Mouse (Mus musculus): ENCODE results near the gene Rpl5. TPM values are rescaled to one million over a fixed set of nuclear protein-coding genes. Genes with fewer than 3 reads are reported as not detected.
A peak's percentile ranks its signal among the peaks of the same experiment; 100 is the strongest.

The Rpl5 gene
- polyA plus RNA-seq (2015; fragmentation: Nextera tagmentation; extraction: Ambion mirVana), result 57.8 and 61.0 TPM in 2 replicates

GRCm38 (mm10) chr5:107900206-107901013, at the start of gene Rpl5:
TSS of gene Rpl5 (plus strand) at chr5:107900502.
- WGBS, result 4% methylated on average over 66 of the region's 66 CpGs
- no peaks in the 10 kb centered on the region for H3K27me3 ChIP-seq
- H3K4me1 ChIP-seq (replicated peaks), result peaks cover 17% of the 10 kb centered on the region
- peak within 1 kb of the TSS; percentile 93 for H3K27ac ChIP-seq (replicated peaks)
- peak; percentile 98 for ATAC-seq (ENCODE audit: low FRiP score, low read depth)
- peak within 1 kb of the TSS; percentile 76 for H3K4me2 ChIP-seq
- H3K9me3 ChIP-seq, result no peaks in the 10 kb centered on the region
- H3K9ac ChIP-seq, result peak within 1 kb of the TSS; percentile 98
- H3K36me3 ChIP-seq, result peaks cover 29% of the 10 kb centered on the region
- H3K4me3 ChIP-seq, result peak within 1 kb of the TSS; percentile 96

- Histone ChIP-seq H3K9ac (no peak overlapping the region), H3K4me3 (no peak overlapping the region), H3K9me3 (no peaks in the 10 kb centered on the region), H3K36me3 (no peaks in the 10 kb centered on the region), H3K27me3 (no peaks in the 10 kb centered on the region), H3K27ac (replicated peaks) (peak overlapping the region; percentile 25; the same call in 1 of the 2 replicates), H3K4me1 (replicated peaks) (0 out of 2 replicates have a peak, but pooled peaks cover 6% of the 10 kb centered on the region), H3K4me2 (peak overlapping the region; percentile 12; the same call in 1 of the 2 replicates)
- ATAC-seq (ENCODE audit: low FRiP score, low read depth), result 0 out of 2 replicates have a peak, but pooled peaks have one; percentile 59
- WGBS, result 42% methylated on average over 6 of the region's 6 CpGs
Observed at GRCm38 (mm10) chr5:107853807-107854206, 46.5 kb upstream of the Rpl5 start.

GRCm38 (mm10) chr5:107854556-107854955, 45.7 kb upstream of the Rpl5 start:
- H3K27me3 ChIP-seq, result no peaks in the 10 kb centered on the region
- 78% methylated on average over 3 of the region's 3 CpGs for WGBS
- no peak for ATAC-seq (ENCODE audit: low FRiP score, low read depth)
- no peak overlapping the region for H3K27ac ChIP-seq (replicated peaks)
- H3K9ac ChIP-seq, result no peak overlapping the region
- no peak overlapping the region for H3K4me2 ChIP-seq
- no peak overlapping the region for H3K4me3 ChIP-seq
- no peaks in the 10 kb centered on the region for H3K36me3 ChIP-seq
- H3K4me1 ChIP-seq (replicated peaks), result 0 out of 2 replicates have a peak, but pooled peaks cover 6% of the 10 kb centered on the region
- no peaks in the 10 kb centered on the region for H3K9me3 ChIP-seq

GRCm38 (mm10) chr5:107855546-107855945, 44.8 kb upstream of the Rpl5 start:
- no peak overlapping the region for H3K4me2 ChIP-seq
- no peaks in the 10 kb centered on the region for H3K36me3 ChIP-seq
- ATAC-seq (ENCODE audit: low FRiP score, low read depth), result no peak
- 0 out of 2 replicates have a peak, but pooled peaks cover 6% of the 10 kb centered on the region for H3K4me1 ChIP-seq (replicated peaks)
- no peak overlapping the region for H3K4me3 ChIP-seq
- no peaks in the 10 kb centered on the region for H3K27me3 ChIP-seq
- WGBS, result 93% methylated on average over 2 of the region's 2 CpGs
- no peak overlapping the region for H3K9ac ChIP-seq
- no peak overlapping the region for H3K27ac ChIP-seq (replicated peaks)
- H3K9me3 ChIP-seq, result no peaks in the 10 kb centered on the region

- Histone ChIP-seq H3K9me3 (no peaks in the 10 kb centered on the region), H3K27me3 (no peaks in the 10 kb centered on the region), H3K36me3 (no peaks in the 10 kb centered on the region), H3K9ac (no peak overlapping the region), H3K4me3 (no peak overlapping the region), H3K4me1 (replicated peaks) (0 out of 2 replicates have a peak, but pooled peaks cover 3% of the 10 kb centered on the region), H3K4me2 (no peak overlapping the region), H3K27ac (replicated peaks) (no peak overlapping the region)
- 46% methylated on average over 2 of the region's 2 CpGs for WGBS
- ATAC-seq (ENCODE audit: low FRiP score, low read depth), result no peak
Observed at GRCm38 (mm10) chr5:107858963-107859362, 41.3 kb upstream of the Rpl5 start.

GRCm38 (mm10) chr5:107863971-107864370, 36.3 kb upstream of the Rpl5 start:
- 84% methylated on average over 3 of the region's 3 CpGs for WGBS
- H3K4me3 ChIP-seq, result no peak overlapping the region
- H3K27me3 ChIP-seq, result no peaks in the 10 kb centered on the region
- no peaks in the 10 kb centered on the region for H3K9me3 ChIP-seq
- H3K9ac ChIP-seq, result no peak overlapping the region
- ATAC-seq (ENCODE audit: low FRiP score, low read depth), result no peak
- H3K36me3 ChIP-seq, result no peaks in the 10 kb centered on the region
- peaks cover 13% of the 10 kb centered on the region for H3K4me1 ChIP-seq (replicated peaks)
- no peak overlapping the region for H3K27ac ChIP-seq (replicated peaks)
- H3K4me2 ChIP-seq, result no peak overlapping the region

GRCm38 (mm10) chr5:107866127-107867126, 33.9 kb upstream of the Rpl5 start:
- 65% methylated on average over 2 of the region's 2 CpGs for WGBS

GRCm38 (mm10) chr5:107867970-107868904, 32.1 kb upstream of the Rpl5 start:
- Histone ChIP-seq H3K4me3 (peak overlapping the region; percentile 98), H3K9me3 (no peaks in the 10 kb centered on the region), H3K4me1 (replicated peaks) (peaks cover 13% of the 10 kb centered on the region), H3K27me3 (no peaks in the 10 kb centered on the region), H3K27ac (replicated peaks) (peak overlapping the region; percentile 93), H3K9ac (peak overlapping the region; percentile 89), H3K4me2 (peak overlapping the region; percentile 75), H3K36me3 (no peaks in the 10 kb centered on the region)
- WGBS, result under 1% methylated on average over 67 of the region's 82 CpGs
- ATAC-seq (ENCODE audit: low FRiP score, low read depth), result peak; percentile 82

More at GRCm38 (mm10) chr5:107866127-107867126, 33.9 kb upstream of the Rpl5 start:
- Histone ChIP-seq H3K4me3 (no peak overlapping the region), H3K36me3 (no peaks in the 10 kb centered on the region), H3K9me3 (no peaks in the 10 kb centered on the region), H3K27ac (replicated peaks) (no peak overlapping the region), H3K4me2 (no peak overlapping the region), H3K4me1 (replicated peaks) (peaks cover 13% of the 10 kb centered on the region), H3K9ac (no peak overlapping the region), H3K27me3 (no peaks in the 10 kb centered on the region)
- ATAC-seq (ENCODE audit: low FRiP score, low read depth), result no peak

- ATAC-seq (ENCODE audit: low FRiP score, low read depth), result peak; percentile 99
- under 1% methylated on average over 58 of the region's 58 CpGs for WGBS
Observed at GRCm38 (mm10) chr5:107868905-107869424, 31.3 kb upstream of the Rpl5 start.

GRCm38 (mm10) chr5:107869701-107870100, 30.6 kb upstream of the Rpl5 start:
- no peaks in the 10 kb centered on the region for H3K9me3 ChIP-seq
- H3K36me3 ChIP-seq, result no peaks in the 10 kb centered on the region
- WGBS, result 47% methylated on average over 2 of the region's 2 CpGs
- no peak overlapping the region for H3K27ac ChIP-seq (replicated peaks)
- H3K9ac ChIP-seq, result no peak overlapping the region
- ATAC-seq (ENCODE audit: low FRiP score, low read depth), result no peak
- no peak overlapping the region for H3K4me2 ChIP-seq
- no peak overlapping the region for H3K4me3 ChIP-seq
- no peaks in the 10 kb centered on the region for H3K27me3 ChIP-seq
- H3K4me1 ChIP-seq (replicated peaks), result peaks cover 13% of the 10 kb centered on the region

More at GRCm38 (mm10) chr5:107868905-107869424, 31.3 kb upstream of the Rpl5 start:
- Histone ChIP-seq H3K4me1 (replicated peaks) (peaks cover 13% of the 10 kb centered on the region), H3K9ac (peak overlapping the region; percentile 89), H3K27me3 (no peaks in the 10 kb centered on the region), H3K9me3 (no peaks in the 10 kb centered on the region), H3K36me3 (no peaks in the 10 kb centered on the region), H3K4me2 (peak overlapping the region; percentile 75), H3K27ac (replicated peaks) (peak overlapping the region; percentile 93), H3K4me3 (peak overlapping the region; percentile 98)

GRCm38 (mm10) chr5:107873330-107873729, 27.0 kb upstream of the Rpl5 start:
- Histone ChIP-seq H3K27ac (replicated peaks) (no peak overlapping the region), H3K36me3 (no peaks in the 10 kb centered on the region), H3K4me1 (replicated peaks) (no peaks in the 10 kb centered on the region), H3K4me3 (no peak overlapping the region), H3K9ac (no peak overlapping the region), H3K27me3 (no peaks in the 10 kb centered on the region), H3K4me2 (no peak overlapping the region), H3K9me3 (no peaks in the 10 kb centered on the region)
- no peak for ATAC-seq (ENCODE audit: low FRiP score, low read depth)
- 93% methylated on average over 6 of the region's 6 CpGs for WGBS

Measured in hindbrain, embryonic 15.5 days (tissue).